Mouse (Mus musculus) monocyte, adult 5-6 weeks (primary cell): Measurements from ENCODE around the gene Tmem126a. TPM values are rescaled to one million over a fixed set of nuclear protein-coding genes. Genes with fewer than 3 reads are reported as not detected.
A peak's percentile ranks its signal among the peaks of the same experiment; 100 is the strongest.

Source experiments
- ATAC-seq: fragments of 153-309, 156-312 bp; replicated peaks from 2 replicates; pipeline ENCODE4 v1.8.0; 2017; ENCODE audit warnings: mild to moderate bottlenecking; ENCODE audit not compliant: low TSS enrichment, insufficient number of reproducible peaks, severe bottlenecking, poor library complexity, low FRiP score
- total RNA-seq: library from RNA; stranded (forward); fragments of 200-1000, 200-491, 200-594 nt; gene quantifications from 3 replicates; pipeline ENCODE4 v1.2.3, GENCODE M21; 2017

Tmem126a gene
- 25.4 to 47.1 TPM (median 42.7 TPM) in 3 replicates for total RNA-seq

GRCm38 (mm10) chr7:90456845-90457468 lies at the start of gene Tmem126a:
Gene Tmem126a, minus strand, starts transcription at chr7:90457229.
- ATAC-seq: peak; percentile 97

GRCm38 (mm10) chr7:90482607-90483006 lies 25.6 kb upstream of the Tmem126a start:
- ATAC-seq: no peak

- ATAC-seq: no peak
These were observed 19.6 kb upstream of the Tmem126a start, which contains the start of gene Dlg2 for GRCm38 (mm10) chr7:90476313-90477245. Gene Dlg2, plus strand, starts transcription at chr7:90476672.

GRCm38 (mm10) chr7:90475793-90476312 lies 18.8 kb upstream of the Tmem126a start, which contains the start of gene Tmem126b:
Gene Tmem126b, minus strand, starts transcription at chr7:90476001.
- ATAC-seq: peak; percentile 99

- ATAC-seq: no peak
These were observed 16.5 kb upstream of the Tmem126a start for GRCm38 (mm10) chr7:90473511-90473910.

GRCm38 (mm10) chr7:90461441-90461840 lies 4.4 kb upstream of the Tmem126a start:
- no peak for ATAC-seq

- ATAC-seq: peak; percentile 59
These were observed 3.9 kb upstream of the Tmem126a start for GRCm38 (mm10) chr7:90460930-90461329.

GRCm38 (mm10) chr7:90460330-90460729 lies 3.3 kb upstream of the Tmem126a start:
- ATAC-seq: no peak

GRCm38 (mm10) chr7:90457517-90457916 lies 488 bp upstream of the Tmem126a start:
- ATAC-seq: no peak

- no peak for ATAC-seq
These were observed 732 bp downstream of the Tmem126a start for GRCm38 (mm10) chr7:90456149-90456844.

GRCm38 (mm10) chr7:90444206-90444605 lies 12.8 kb downstream of the Tmem126a start:
- ATAC-seq: no peak

- peak; percentile 55 for ATAC-seq
These were observed 13.6 kb downstream of the Tmem126a start for GRCm38 (mm10) chr7:90443101-90444091.

- peak; percentile 94 for ATAC-seq
These were observed 14.4 kb downstream of the Tmem126a start, which contains the start of gene Crebzf for GRCm38 (mm10) chr7:90442518-90443080. Gene Crebzf, plus strand, starts transcription at chr7:90442729.

GRCm38 (mm10) chr7:90442070-90442469 lies 15.0 kb downstream of the Tmem126a start:
- no peak for ATAC-seq

- ATAC-seq: no peak
These were observed 17.0 kb downstream of the Tmem126a start for GRCm38 (mm10) chr7:90440044-90440443.

GRCm38 (mm10) chr7:90432221-90432620 lies 24.8 kb downstream of the Tmem126a start:
- no peak for ATAC-seq

- no peak for ATAC-seq
These were observed 30.0 kb downstream of the Tmem126a start for GRCm38 (mm10) chr7:90427006-90427405.
